Mouse (Mus musculus) spleen, adult 2 months (tissue): ENCODE results near the gene Prl7a1.

ENCODE experiments used
- CTCF ChIP-seq: fragments of 200-500 bp; IDR thresholded peaks from 2 replicates; pipeline ENCODE4 v1.5.1; 2011; ENCODE audit warnings: mild to moderate bottlenecking, inconsistent platforms; ENCODE audit not compliant: insufficient read depth, insufficient read length, insufficient replicate concordance; ENCODE audit errors: extremely low read depth
- POLR2A ChIP-seq: fragments of 200-500 bp; IDR thresholded peaks from 2 replicates; pipeline ENCODE4 v1.6.1; 2011; ENCODE audit warnings: low read depth, low read length, inconsistent platforms

- TF ChIP-seq CTCF: no peak
- no peak for TF ChIP-seq POLR2A
These were observed 31.8 kb downstream of the Prl7a1 start, which contains the start of gene Prl7b1 for GRCm38 (mm10) chr13:27610482-27610881.
